13 mouse cellular contexts compared by ENCODE assay signal in the genomic region with DNA sequence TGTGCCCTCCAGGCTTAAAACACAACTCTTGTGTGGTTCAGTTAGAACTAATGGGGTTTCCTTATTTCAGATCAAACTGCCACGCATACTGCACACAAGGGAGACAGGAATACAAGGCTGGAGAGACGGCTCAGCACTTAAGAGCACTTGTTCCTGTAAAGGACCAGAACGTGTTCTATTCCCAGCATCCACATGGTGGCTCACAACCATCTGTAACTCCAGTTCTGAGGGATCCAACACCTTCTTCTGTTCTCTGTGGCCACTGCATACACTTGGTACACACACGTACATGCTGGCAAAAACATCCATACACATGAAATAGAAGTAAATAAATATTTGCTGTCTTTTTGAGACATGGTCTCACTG. TPM values are rescaled to one million over a fixed set of nuclear protein-coding genes. Genes with fewer than 3 reads are reported as not detected.
DNase-seq lines count a peak whose midpoint lies in the region; ATAC-seq and TF ChIP-seq lines count a peak whose summit lies in the region.
"Had no signal": no experiment of that assay in that cellular context is flagged by ENCODE, and none has a peak within 500 bp of the region (broad histone marks: within the 10 kb centered on the region; RNA-seq: fewer than 3 reads in every experiment).

No protein-coding gene starts in this region.

- ATAC-seq in heart, embryonic 16.5 days (replicated peaks; ENCODE audit: extremely low read depth, insufficient read depth, low FRiP score): no peak; the same call in 1 of the 2 replicates
- ATAC-seq in midbrain, postnatal 0 days (ENCODE audit: low FRiP score): no peak
- ATAC-seq in midbrain, embryonic 13.5 days: no peak

- H3K79me2 ChIP-seq in macrophage (ENCODE audit: inconsistent target): peaks cover 83% of the 10 kb centered on the region

- no peaks in the 10 kb centered on the region for H3K36me3 ChIP-seq in heart, embryonic 16.5 days (ENCODE audit: control insufficient read depth, insufficient read depth)
- H3K36me3 ChIP-seq in midbrain, postnatal 0 days (ENCODE audit: insufficient read depth, low read length): no peaks in the 10 kb centered on the region
- H3K36me3 ChIP-seq in midbrain, embryonic 13.5 days: no peaks in the 10 kb centered on the region
- H3K36me3 ChIP-seq in macrophage (ENCODE audit: inconsistent target): no peaks in the 10 kb centered on the region
- H3K36me3 ChIP-seq: embryonic facial prominence, embryonic 12.5 days; forebrain, embryonic 10.5 days; liver, embryonic 13.5 days had no signal

- peaks cover 13% of the 10 kb centered on the region for H3K4me1 ChIP-seq in heart, embryonic 16.5 days (ENCODE audit: control insufficient read depth, insufficient read depth, low read length)
- no peaks in the 10 kb centered on the region for H3K4me1 ChIP-seq in midbrain, postnatal 0 days (ENCODE audit: insufficient read depth, low read length)
- no peaks in the 10 kb centered on the region for H3K4me1 ChIP-seq in midbrain, embryonic 13.5 days (replicated peaks)
- H3K4me1 ChIP-seq: embryonic facial prominence, embryonic 12.5 days; forebrain, embryonic 10.5 days had no signal

- no peak overlapping the region for H3K9ac ChIP-seq in heart, embryonic 16.5 days (ENCODE audit: low read length)
- H3K9ac ChIP-seq in midbrain, postnatal 0 days (replicated peaks; ENCODE audit: low read length, poor library complexity, severe bottlenecking): no peak overlapping the region
- H3K9ac ChIP-seq in midbrain, embryonic 13.5 days (replicated peaks): no peak overlapping the region
- H3K9ac ChIP-seq: embryonic facial prominence, embryonic 12.5 days; liver, embryonic 13.5 days had no signal

- H3K27ac ChIP-seq in heart, embryonic 16.5 days (ENCODE audit: low read length): peak overlapping the region; percentile 67
- H3K27ac ChIP-seq in midbrain, postnatal 0 days (ENCODE audit: low read depth, low read length): no peak overlapping the region
- H3K27ac ChIP-seq in midbrain, embryonic 13.5 days: no peak overlapping the region
- peak overlapping the region; percentile 94 for H3K27ac ChIP-seq in macrophage
- H3K27ac ChIP-seq: embryonic facial prominence, embryonic 12.5 days; forebrain, embryonic 10.5 days; liver, embryonic 13.5 days had no signal

- no peak for DNase-seq in heart, postnatal 4 days
- DNase-seq in midbrain, postnatal 0 days (ENCODE audit: low spot score): peak; percentile 5
- peak; percentile 35 for DNase-seq in layer of hippocampus, adult 11-12 months (ENCODE audit: low spot score)
- DNase-seq in kidney, adult 8-10 months: no peak
- no peak for DNase-seq in spleen, adult 18-20 months
- DNase-seq: kidney, adult 11 months; liver, embryonic 13.5 days; thymus, adult 18-20 months had no signal

- no peak overlapping the region for H3K4me3 ChIP-seq in heart, embryonic 16.5 days (ENCODE audit: low read length)
- no peak overlapping the region for H3K4me3 ChIP-seq in midbrain, postnatal 0 days (ENCODE audit: low read depth, low read length)
- no peak overlapping the region for H3K4me3 ChIP-seq in midbrain, embryonic 13.5 days (replicated peaks)
- no peak overlapping the region for H3K4me3 ChIP-seq in macrophage (ENCODE audit: inconsistent target)
- H3K4me3 ChIP-seq: embryonic facial prominence, embryonic 12.5 days; forebrain, embryonic 10.5 days; liver, embryonic 13.5 days had no signal

- H3K27me3 ChIP-seq in heart, embryonic 16.5 days (ENCODE audit: control insufficient read depth, insufficient read depth, low read length): no peaks in the 10 kb centered on the region
- no peaks in the 10 kb centered on the region for H3K27me3 ChIP-seq in midbrain, postnatal 0 days (ENCODE audit: insufficient read depth, low read length)
- H3K27me3 ChIP-seq in midbrain, embryonic 13.5 days: no peaks in the 10 kb centered on the region
- H3K27me3 ChIP-seq: embryonic facial prominence, embryonic 12.5 days; liver, embryonic 13.5 days had no signal

- no peak overlapping the region; the same call in 1 of the 2 replicates for H3K4me2 ChIP-seq in heart, embryonic 16.5 days (ENCODE audit: low read depth, low read length)
- H3K4me2 ChIP-seq in midbrain, postnatal 0 days (ENCODE audit: low read depth, low read length, poor library complexity, severe bottlenecking): no peak overlapping the region
- no peak overlapping the region for H3K4me2 ChIP-seq in midbrain, embryonic 13.5 days (replicated peaks)
- H3K4me2 ChIP-seq: embryonic facial prominence, embryonic 12.5 days; liver, embryonic 13.5 days had no signal

- WGBS in heart, embryonic 16.5 days: 34% methylated on average over 4 of the region's 4 CpGs
- WGBS in midbrain, postnatal 0 days: 47% methylated on average over 4 of the region's 4 CpGs
- 61% methylated on average over 4 of the region's 4 CpGs for WGBS in midbrain, embryonic 13.5 days
- 92% methylated on average over 4 of the region's 4 CpGs for WGBS in macrophage (ENCODE audit: missing documents)

- TF ChIP-seq CTCF in midbrain, postnatal 0 days (IDR thresholded peaks at IDR 0.05): peak; percentile 52; the same call in 1 of the 2 replicates

- no peaks in the 10 kb centered on the region for H3K9me3 ChIP-seq in heart, embryonic 16.5 days (replicated peaks; ENCODE audit: control insufficient read depth, low read length)
- H3K9me3 ChIP-seq in midbrain, postnatal 0 days (ENCODE audit: low read length): no peaks in the 10 kb centered on the region
- no peaks in the 10 kb centered on the region for H3K9me3 ChIP-seq in midbrain, embryonic 13.5 days
- H3K9me3 ChIP-seq: embryonic facial prominence, embryonic 12.5 days; forebrain, embryonic 10.5 days; liver, embryonic 13.5 days had no signal

RNA-seq across cellular contexts. Expression of a gene that starts 16.7 kb away (rescaled TPM):
- polyA plus RNA-seq in heart, embryonic 16.5 days (2015; fragmentation: Nextera tagmentation; extraction: Ambion mirVana): 32.7 and 35.0 TPM in 2 replicates
- 10 to 100 TPM; 36.4 to 36.5 TPM for total RNA-seq in heart, postnatal 4 days (2021)
- total RNA-seq in midbrain, postnatal 0 days (2014; rRNA removed): 3.6 and 3.9 TPM in 2 replicates
- 5.0 and 5.7 TPM in 2 replicates for polyA plus RNA-seq in midbrain, postnatal 0 days (2015; fragmentation: Nextera tagmentation; extraction: Ambion mirVana)
- 3.2 and 3.4 TPM in 2 replicates for polyA plus RNA-seq in midbrain, embryonic 13.5 days (2015; fragmentation: Nextera tagmentation; extraction: Ambion mirVana)
- total RNA-seq in macrophage (2018; cell fraction: chromatin; rRNA removed): 100 to 1,000 TPM; 156 to 576 (median 276) TPM
- 100 to 1,000 TPM; 366 to 589 (median 493) TPM for total RNA-seq in macrophage (2018; cell fraction: cytosol; rRNA removed)
- 100 to 1,000 TPM; 214 to 424 (median 305) TPM for total RNA-seq in macrophage (2018; cell fraction: nucleus; rRNA removed)
- polyA plus RNA-seq in macrophage (2018): 355 to 520 TPM (median 453 TPM) in 3 replicates

RNA-seq across cellular contexts. Expression of a gene that starts 43.5 kb away (rescaled TPM):
- 14.8 and 17.3 TPM in 2 replicates for polyA plus RNA-seq in heart, embryonic 16.5 days (2015; fragmentation: Nextera tagmentation; extraction: Ambion mirVana)
- total RNA-seq in heart, postnatal 4 days (2021): 10 to 100 TPM in 1 of 2 experiments, 1 to 10 TPM in 1; 9.1 to 11.3 TPM
- 18.0 and 26.7 TPM in 2 replicates for total RNA-seq in midbrain, postnatal 0 days (2014; rRNA removed)
- polyA plus RNA-seq in midbrain, postnatal 0 days (2015; fragmentation: Nextera tagmentation; extraction: Ambion mirVana): 18.7 and 22.4 TPM in 2 replicates
- polyA plus RNA-seq in midbrain, embryonic 13.5 days (2015; fragmentation: Nextera tagmentation; extraction: Ambion mirVana): 36.0 and 41.0 TPM in 2 replicates
- 10 to 100 TPM in 21 of 26 experiments, 1 to 10 TPM in 5; 5.5 to 54.8 (median 24.7) TPM for total RNA-seq in macrophage (2018; cell fraction: chromatin; rRNA removed)
- 10 to 100 TPM in 19 of 26 experiments, 1 to 10 TPM in 7; 7.6 to 14.8 (median 11.4) TPM for total RNA-seq in macrophage (2018; cell fraction: cytosol; rRNA removed)
- 10 to 100 TPM in 21 of 26 experiments, 1 to 10 TPM in 5; 7.8 to 45.5 (median 16.5) TPM for total RNA-seq in macrophage (2018; cell fraction: nucleus; rRNA removed)
- polyA plus RNA-seq in macrophage (2018): 7.5 to 12.1 TPM (median 11.7 TPM) in 3 replicates

Comparison
In these comparisons a context has a peak if more than half of its experiments do, and no peak if none do; other contexts are left out.
1. H3K27ac ChIP-seq: peak in heart, embryonic 16.5 days (single experiment) and macrophage (single experiment); none in midbrain, postnatal 0 days (single experiment) and midbrain, embryonic 13.5 days (single experiment).
2. DNase-seq: peak in midbrain, postnatal 0 days (single experiment) and layer of hippocampus, adult 11-12 months (single experiment); none in heart, postnatal 4 days (single experiment), kidney, adult 8-10 months (0 of 2) and spleen, adult 18-20 months (0 of 2).